In genomic region chr1:161247643-161248580, GRCm38 (mm10) we compare ENCODE assay signal across 8 mouse cellular contexts. TPM values are rescaled to one million over a fixed set of nuclear protein-coding genes. Genes with fewer than 3 reads are reported as not detected.
A peak's percentile ranks its signal among the peaks of the same experiment; 100 is the strongest.
DNase-seq lines count a peak whose midpoint lies in the region; ATAC-seq and TF ChIP-seq lines count a peak whose summit lies in the region.

No protein-coding gene starts in this region.

- peak overlapping the region; percentile 52 for H3K4me2 ChIP-seq in intestine, embryonic 14.5 days (ENCODE audit: low read length)
- peak overlapping the region; percentile 85 for H3K4me2 ChIP-seq in lung, embryonic 15.5 days

- no peak for DNase-seq in intestine, embryonic 14.5 days (ENCODE audit: low spot score)
- no peak for DNase-seq in frontal cortex, adult 2 months (ENCODE audit: extremely low spot score in 1 of 2, low spot score in 1 of 2)
- no peak for DNase-seq in layer of hippocampus, adult 11-12 months (ENCODE audit: low spot score)
- DNase-seq in spleen, postnatal 4 days (ENCODE audit: low spot score in 2 of 2), result no peak

- WGBS in intestine, embryonic 14.5 days, result 80% methylated on average over 11 of the region's 11 CpGs
- WGBS in lung, embryonic 15.5 days, result 55% methylated on average over 11 of the region's 11 CpGs

- peak overlapping the region; percentile 99 for H3K4me3 ChIP-seq in megakaryocyte, embryonic 14.5 days (replicated peaks)
- peak overlapping the region; percentile 81 for H3K4me3 ChIP-seq in cortical plate, adult 2 months (ENCODE audit: insufficient read depth, low read length)
- H3K4me3 ChIP-seq in intestine, embryonic 14.5 days (ENCODE audit: low read depth, low read length), result no peak overlapping the region
- H3K4me3 ChIP-seq in lung, embryonic 15.5 days, result peak overlapping the region; percentile 74

- no peaks in the 10 kb centered on the region for H3K27me3 ChIP-seq in megakaryocyte, embryonic 14.5 days (replicated peaks)
- H3K27me3 ChIP-seq in intestine, embryonic 14.5 days (replicated peaks; ENCODE audit: control insufficient read depth, insufficient read depth, low read length), result no peaks in the 10 kb centered on the region
- H3K27me3 ChIP-seq in lung, embryonic 15.5 days, result no peaks in the 10 kb centered on the region

- no peak for TF ChIP-seq POLR2A in cortical plate, adult 2 months (IDR thresholded peaks at IDR 0.05; ENCODE audit: extremely low read depth, insufficient read depth, low read length)

- peaks cover 65% of the 10 kb centered on the region for H3K36me3 ChIP-seq in megakaryocyte, embryonic 14.5 days (replicated peaks; ENCODE audit: low read length)
- H3K36me3 ChIP-seq in intestine, embryonic 14.5 days (ENCODE audit: control insufficient read depth, insufficient read depth, low read length), result peaks cover 33% of the 10 kb centered on the region
- H3K36me3 ChIP-seq in lung, embryonic 15.5 days, result peaks cover 28% of the 10 kb centered on the region

- H3K27ac ChIP-seq in cortical plate, adult 2 months (ENCODE audit: insufficient read depth, low read length), result no peak overlapping the region
- no peak overlapping the region for H3K27ac ChIP-seq in intestine, embryonic 14.5 days (ENCODE audit: low read depth)
- 0 out of 2 replicates have a peak overlapping the region, but pooled peaks have one; percentile 7 for H3K27ac ChIP-seq in lung, embryonic 15.5 days

- H3K9me3 ChIP-seq in megakaryocyte, embryonic 14.5 days, result no peaks in the 10 kb centered on the region
- no peaks in the 10 kb centered on the region for H3K9me3 ChIP-seq in intestine, embryonic 14.5 days (ENCODE audit: control insufficient read depth, low read length)
- no peaks in the 10 kb centered on the region for H3K9me3 ChIP-seq in lung, embryonic 15.5 days

- no peak for TF ChIP-seq CTCF in cortical plate, adult 2 months (IDR thresholded peaks at IDR 0.05; ENCODE audit: extremely low read depth, insufficient read depth, low read length)

- no peak overlapping the region for H3K9ac ChIP-seq in intestine, embryonic 14.5 days (ENCODE audit: low read length)
- no peak overlapping the region for H3K9ac ChIP-seq in lung, embryonic 15.5 days

- H3K4me1 ChIP-seq in megakaryocyte, embryonic 14.5 days, result peaks cover 63% of the 10 kb centered on the region
- no peaks in the 10 kb centered on the region; the same call in none of the 2 replicates for H3K4me1 ChIP-seq in cortical plate, adult 2 months (ENCODE audit: control insufficient read depth, insufficient read depth, low read length)
- H3K4me1 ChIP-seq in intestine, embryonic 14.5 days (replicated peaks; ENCODE audit: control insufficient read depth, insufficient read depth, low read length), result peaks cover 18% of the 10 kb centered on the region; the same call in 1 of the 2 replicates
- peaks cover 29% of the 10 kb centered on the region for H3K4me1 ChIP-seq in lung, embryonic 15.5 days

- ATAC-seq in megakaryocyte, adult 5-6 weeks (ENCODE audit: poor library complexity, severe bottlenecking), result no peak
- no peak for ATAC-seq in intestine, embryonic 14.5 days (replicated peaks; ENCODE audit: low FRiP score, low TSS enrichment, low read depth)
- ATAC-seq in lung, embryonic 15.5 days (ENCODE audit: borderline replicate concordance, extremely low read depth, low FRiP score, low TSS enrichment), result no peak

RNA-seq across cellular contexts. Expression of gene Prdx6, which starts 3.1 kb away (rescaled TPM):
- polyA plus RNA-seq in megakaryocyte, embryonic 14.5 days (2012; ENCODE audit: insufficient read depth, low replicate concordance), result 22.2 and 25.0 TPM in 2 replicates
- total RNA-seq in megakaryocyte, adult 5-6 weeks (2015), result 161 and 201 TPM in 2 replicates
- 213 and 226 TPM in 2 replicates for total RNA-seq in megakaryocyte, adult 5-6 weeks (2017)
- 455 and 511 TPM in 2 replicates for polyA plus RNA-seq in cortical plate, adult 2 months (2012; rRNA removed)
- polyA plus RNA-seq in intestine, embryonic 14.5 days (2014; fragmentation: Nextera tagmentation; extraction: Ambion mirVana), result 518 and 523 TPM in 2 replicates
- polyA plus RNA-seq in lung, embryonic 15.5 days (2015; fragmentation: Nextera tagmentation; extraction: Ambion mirVana), result 529 TPM in 2 replicates
- polyA plus RNA-seq in frontal cortex, adult 2 months (2012; rRNA removed), result 404 and 494 TPM in 2 replicates

Comparison
In these comparisons a context has a peak if more than half of its experiments do, and no peak if none do; other contexts are left out.
1. RNA of gene Prdx6, which starts 3.1 kb away (polyA plus RNA-seq): 529 TPM in lung, embryonic 15.5 days, 518 to 523 TPM in intestine, embryonic 14.5 days, 455 to 511 TPM in cortical plate, adult 2 months and 404 to 494 TPM in frontal cortex, adult 2 months; 22.2 to 25.0 TPM in megakaryocyte, embryonic 14.5 days; every median in the first group is over 10 times any median in the second.